Mouse (Mus musculus): ENCODE data around the gene Ccdc6. TPM values are rescaled to one million over a fixed set of nuclear protein-coding genes. Genes with fewer than 3 reads are reported as not detected.

Gene Ccdc6
- polyA plus RNA-seq, 1 experiment = 15.5 TPM

- Histone ChIP-seq H3K27me3 (ENCODE audit: control insufficient read depth, insufficient read depth, insufficient read length) (no peaks in the 10 kb centered on the region), H3K4me2 (ENCODE audit: low read depth) (no peak overlapping the region), H3K4me3 (no peak overlapping the region), H3K79me2 (ENCODE audit: control insufficient read depth, insufficient read depth) (no peaks in the 10 kb centered on the region), H3K36me3 (ENCODE audit: control insufficient read depth, insufficient read depth) (no peaks in the 10 kb centered on the region), H3ac (ENCODE audit: control insufficient read depth, insufficient read length) (no peak overlapping the region)
- TF ChIP-seq MAX (IDR thresholded peaks at IDR 0.05; ENCODE audit: low read depth) = no peak
- TF ChIP-seq USF1 (IDR thresholded peaks at IDR 0.05; ENCODE audit: low read depth) = no peak
- no peak for TF ChIP-seq TCF12 (IDR thresholded peaks at IDR 0.05; ENCODE audit: insufficient read depth, poor library complexity, severe bottlenecking)
- TF ChIP-seq SRF (IDR thresholded peaks at IDR 0.05; ENCODE audit: control insufficient read depth, insufficient read length, low read depth) = no peak
- no peak for TF ChIP-seq MYOG (IDR thresholded peaks at IDR 0.05; ENCODE audit: control insufficient read depth in 1 of 3, insufficient read depth in 1 of 3, insufficient read length in 2 of 3, low read depth in 2 of 3)
- no peak for TF ChIP-seq POLR2AphosphoS2 (IDR thresholded peaks at IDR 0.05; ENCODE audit: insufficient read length, low read depth)
- no peak for TF ChIP-seq CEBPB (IDR thresholded peaks at IDR 0.05; ENCODE audit: insufficient read depth, poor library complexity, severe bottlenecking)
- TF ChIP-seq POLR2A (IDR thresholded peaks at IDR 0.05; ENCODE audit: insufficient read length, low read depth) = no peak
- TF ChIP-seq E2F4 (IDR thresholded peaks at IDR 0.05; ENCODE audit: insufficient read depth) = no peak
- no peak for TF ChIP-seq REST (IDR thresholded peaks at IDR 0.05; ENCODE audit: insufficient read depth, insufficient read length)
- no peak for TF ChIP-seq TCF3 (IDR thresholded peaks at IDR 0.05; ENCODE audit: insufficient read length, low read depth)
- TF ChIP-seq MYOD1 (IDR thresholded peaks at IDR 0.05; ENCODE audit: control insufficient read depth in 1 of 3, insufficient read length in 2 of 3, low read depth in 2 of 3) = no peak
Observed at GRCm38 (mm10) chr10:70198012-70198411, 101.1 kb downstream of the Ccdc6 start.

- no peak for TF ChIP-seq POLR2AphosphoS2 (IDR thresholded peaks at IDR 0.05; ENCODE audit: insufficient read length, low read depth)
- Histone ChIP-seq H3K36me3 (ENCODE audit: control insufficient read depth, insufficient read depth) (no peaks in the 10 kb centered on the region), H3K4me2 (ENCODE audit: low read depth) (no peak overlapping the region), H3ac (ENCODE audit: control insufficient read depth, insufficient read length) (no peak overlapping the region), H3K27me3 (ENCODE audit: control insufficient read depth, insufficient read depth, insufficient read length) (no peaks in the 10 kb centered on the region), H3K4me3 (no peak overlapping the region), H3K79me2 (ENCODE audit: control insufficient read depth, insufficient read depth) (no peaks in the 10 kb centered on the region)
Observed at GRCm38 (mm10) chr10:70198951-70199463, 102.1 kb downstream of the Ccdc6 start.

GRCm38 (mm10) chr10:70199466-70200210 is 102.7 kb downstream of the Ccdc6 start:
- Histone ChIP-seq H3K36me3 (ENCODE audit: control insufficient read depth, insufficient read depth) (no peaks in the 10 kb centered on the region), H3K4me2 (ENCODE audit: low read depth) (no peak overlapping the region), H3K27me3 (ENCODE audit: control insufficient read depth, insufficient read depth, insufficient read length) (no peaks in the 10 kb centered on the region), H3K79me2 (ENCODE audit: control insufficient read depth, insufficient read depth) (no peaks in the 10 kb centered on the region), H3K4me3 (no peak overlapping the region), H3ac (ENCODE audit: control insufficient read depth, insufficient read length) (no peak overlapping the region)
- TF ChIP-seq USF1 (IDR thresholded peaks at IDR 0.05; ENCODE audit: low read depth) (no peak), CEBPB (IDR thresholded peaks at IDR 0.05; ENCODE audit: insufficient read depth, poor library complexity, severe bottlenecking) (no peak), REST (IDR thresholded peaks at IDR 0.05; ENCODE audit: insufficient read depth, insufficient read length) (no peak), E2F4 (IDR thresholded peaks at IDR 0.05; ENCODE audit: insufficient read depth) (no peak), SRF (IDR thresholded peaks at IDR 0.05; ENCODE audit: control insufficient read depth, insufficient read length, low read depth) (no peak), MYOG (IDR thresholded peaks at IDR 0.05; ENCODE audit: control insufficient read depth in 1 of 3, insufficient read depth in 1 of 3, insufficient read length in 2 of 3, low read depth in 2 of 3) (no peak), POLR2AphosphoS2 (IDR thresholded peaks at IDR 0.05; ENCODE audit: insufficient read length, low read depth) (no peak)

- H3K4me2 ChIP-seq (ENCODE audit: low read depth) = no peak overlapping the region
- no peaks in the 10 kb centered on the region for H3K79me2 ChIP-seq (ENCODE audit: control insufficient read depth, insufficient read depth)
- H3K4me3 ChIP-seq = no peak overlapping the region
- TF ChIP-seq USF1 (IDR thresholded peaks at IDR 0.05; ENCODE audit: low read depth) (no peak), MYOD1 (IDR thresholded peaks at IDR 0.05; ENCODE audit: control insufficient read depth in 1 of 3, insufficient read length in 2 of 3, low read depth in 2 of 3) (no peak)
- H3K27me3 ChIP-seq (ENCODE audit: control insufficient read depth, insufficient read depth, insufficient read length) = no peaks in the 10 kb centered on the region
- H3ac ChIP-seq (ENCODE audit: control insufficient read depth, insufficient read length) = no peak overlapping the region
- no peaks in the 10 kb centered on the region for H3K36me3 ChIP-seq (ENCODE audit: control insufficient read depth, insufficient read depth)
Observed at GRCm38 (mm10) chr10:70200889-70201500, 104.1 kb downstream of the Ccdc6 start.

GRCm38 (mm10) chr10:70204505-70205399 is 107.8 kb downstream of the Ccdc6 start, which contains the start of gene Mrln:
Mrln (plus strand) TSS chr10:70204664.
- H3K36me3 ChIP-seq (ENCODE audit: control insufficient read depth, insufficient read depth) = no peaks in the 10 kb centered on the region
- H3K4me3 ChIP-seq = peak within 1 kb of the TSS; percentile 6
- no peaks in the 10 kb centered on the region for H3K27me3 ChIP-seq (ENCODE audit: control insufficient read depth, insufficient read depth, insufficient read length)
- H3K4me2 ChIP-seq (ENCODE audit: low read depth) = peak within 1 kb of the TSS; percentile 86
- TF ChIP-seq MYOG (IDR thresholded peaks at IDR 0.05; ENCODE audit: control insufficient read depth in 1 of 3, insufficient read depth in 1 of 3, insufficient read length in 2 of 3, low read depth in 2 of 3) (peak in 2 of 3 experiments; percentile 3 to 7), CEBPB (IDR thresholded peaks at IDR 0.05; ENCODE audit: insufficient read depth, poor library complexity, severe bottlenecking) (peak; percentile 85), TCF12 (IDR thresholded peaks at IDR 0.05; ENCODE audit: insufficient read depth, poor library complexity, severe bottlenecking) (peak; percentile 48), MYOD1 (IDR thresholded peaks at IDR 0.05; ENCODE audit: control insufficient read depth in 1 of 3, insufficient read length in 2 of 3, low read depth in 2 of 3) (peak; percentile 89 to 94 (median 91)), USF1 (IDR thresholded peaks at IDR 0.05; ENCODE audit: low read depth) (no peak)
- H3K79me2 ChIP-seq (ENCODE audit: control insufficient read depth, insufficient read depth) = no peaks in the 10 kb centered on the region
- no peak within 1 kb of the TSS for H3ac ChIP-seq (ENCODE audit: control insufficient read depth, insufficient read length)
